Mouse (Mus musculus) midbrain, postnatal 0 days (tissue): ENCODE data around the gene 2310061I04Rik. TPM values are rescaled to one million over a fixed set of nuclear protein-coding genes. Genes with fewer than 3 reads are reported as not detected.
A peak's percentile ranks its signal among the peaks of the same experiment; 100 is the strongest.

ENCODE experiments used
- ATAC-seq: fragments of 200-750 bp; cut with Nextera tagmentation; 2 replicates; pipeline ENCODE4 v1.8.0; 2017; ENCODE audit warnings: moderate number of reproducible peaks, mild to moderate bottlenecking, moderate TSS enrichment, moderate library complexity; ENCODE audit not compliant: low FRiP score
- DNase-seq: peaks from one replicate; pipeline ENCODE4 v3.0.0-alpha.2; 2015; ENCODE audit warnings: low spot score
- H3K27ac ChIP-seq: fragments of 300-500 bp; sonication (generic); 2 replicates; pipeline ENCODE4 v1.5.1; 2014; ENCODE audit warnings: low read depth, mild to moderate bottlenecking, low read length, mixed read lengths
- H3K27me3 ChIP-seq: fragments of 300-500 bp; sonication (generic); 2 replicates; pipeline ENCODE4 v1.6.1; 2014; ENCODE audit warnings: low read length, control low read depth, mixed read lengths; ENCODE audit not compliant: insufficient read depth
- H3K36me3 ChIP-seq: fragments of 300-500 bp; sonication (generic); 2 replicates; pipeline ENCODE4 v1.6.1; 2014; ENCODE audit warnings: low read length, control low read depth, mixed read lengths; ENCODE audit not compliant: insufficient read depth
- H3K4me1 ChIP-seq: fragments of 300-500 bp; sonication (generic); 2 replicates; pipeline ENCODE4 v1.6.1; 2014; ENCODE audit warnings: mild to moderate bottlenecking, control low read depth, antibody characterized with exemption, low read length, mixed read lengths; ENCODE audit not compliant: insufficient read depth
- H3K4me2 ChIP-seq: fragments of 300-500 bp; sonication (generic); 2 replicates; pipeline ENCODE4 v1.6.1; 2014; ENCODE audit warnings: low read depth, mild to moderate bottlenecking, low read length, mixed read lengths; ENCODE audit not compliant: poor library complexity, severe bottlenecking
- H3K4me3 ChIP-seq: fragments of 300-500 bp; sonication (generic); 2 replicates; pipeline ENCODE4 v1.5.1; 2014; ENCODE audit warnings: low read depth, mild to moderate bottlenecking, low read length, moderate library complexity
- H3K9ac ChIP-seq: fragments of 300-500 bp; sonication (generic); replicated peaks from 2 replicates; pipeline ENCODE4 v1.6.1; 2014; ENCODE audit warnings: mild to moderate bottlenecking, low read length, moderate library complexity, mixed read lengths; ENCODE audit not compliant: poor library complexity, severe bottlenecking
- H3K9me3 ChIP-seq: fragments of 300-500 bp; sonication (generic); 2 replicates; pipeline ENCODE4 v1.6.1; 2016; ENCODE audit warnings: low read length, control low read depth
- CTCF ChIP-seq: IDR thresholded peaks from 2 replicates; pipeline ENCODE4 v1.5.1; 2016; ENCODE audit warnings: antibody characterized with exemption, mild to moderate bottlenecking
- WGBS: fragments of 180-500 bp; shearing (Covaris S2); extraction: QIAGEN DNeasy Blood & Tissue Kit; methylation state at CpG from one replicate; pipeline ENCODE4 v1.1.7; 2014; 5-methylcytosine and 5-hydroxymethylcytosine counted together
- microRNA counts: library from miRNA; unstranded; fragments of <30 nt; microRNA quantifications from one replicate; lab custom pipeline; 2015
- microRNA-seq: library from miRNA; unstranded; fragments of <30 nt; microRNA quantifications from one replicate; pipeline ENCODE4, GENCODE M21; 2016; ENCODE audit warnings: borderline number of aligned reads
- polyA plus RNA-seq: library from polyadenylated mRNA; unstranded; fragments of >200 nt; fragmentation: Nextera tagmentation; extraction: Ambion mirVana; gene quantifications from 2 replicates; pipeline ENCODE4 v1.2.1, GENCODE M21; 2015
- total RNA-seq: library from RNA; depleted of rRNA; stranded (reverse); fragments of >200 nt; gene quantifications from 2 replicates; pipeline ENCODE4 v1.2.3, GENCODE M21; 2014; rRNA removed

2310061I04Rik gene
- total and polyA plus RNA-seq, 2 experiments from 2014 or later: 47.7 to 88.3 TPM

DNA sequence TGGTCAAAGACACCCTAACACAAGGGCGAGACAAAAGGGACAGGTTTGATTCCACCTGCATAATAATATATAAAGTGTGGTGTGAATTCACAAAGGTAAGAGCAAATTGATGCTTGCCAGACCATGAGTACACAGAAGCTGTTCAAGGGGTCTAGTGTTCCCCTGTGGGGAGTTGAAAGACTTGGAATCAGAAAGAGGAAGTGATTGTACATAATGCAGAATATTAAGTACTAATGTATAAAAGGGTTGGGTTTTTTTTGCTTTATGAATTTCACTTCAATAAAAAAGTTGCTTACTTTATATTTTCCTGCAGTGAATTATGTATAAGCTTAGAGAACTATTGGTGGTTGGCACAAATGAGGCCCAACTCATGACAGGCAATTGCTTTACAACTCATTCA, 37.9 kb downstream of the 2310061I04Rik start:
- peaks cover 11% of the 10 kb centered on the region; the same call in 1 of the 2 replicates for H3K36me3 ChIP-seq
- no peak overlapping the region for H3K4me3 ChIP-seq
- no peaks in the 10 kb centered on the region for H3K27me3 ChIP-seq
- ATAC-seq (no peak), DNase-seq (no peak)
- no peak overlapping the region for H3K9ac ChIP-seq
- TF ChIP-seq CTCF: no peak
- no peaks in the 10 kb centered on the region for H3K9me3 ChIP-seq
- WGBS: 96% methylated on average over 1 of the region's 1 CpGs
- no peaks in the 10 kb centered on the region for H3K4me1 ChIP-seq
- H3K4me2 ChIP-seq: no peak overlapping the region
- H3K27ac ChIP-seq: no peak overlapping the region

DNA sequence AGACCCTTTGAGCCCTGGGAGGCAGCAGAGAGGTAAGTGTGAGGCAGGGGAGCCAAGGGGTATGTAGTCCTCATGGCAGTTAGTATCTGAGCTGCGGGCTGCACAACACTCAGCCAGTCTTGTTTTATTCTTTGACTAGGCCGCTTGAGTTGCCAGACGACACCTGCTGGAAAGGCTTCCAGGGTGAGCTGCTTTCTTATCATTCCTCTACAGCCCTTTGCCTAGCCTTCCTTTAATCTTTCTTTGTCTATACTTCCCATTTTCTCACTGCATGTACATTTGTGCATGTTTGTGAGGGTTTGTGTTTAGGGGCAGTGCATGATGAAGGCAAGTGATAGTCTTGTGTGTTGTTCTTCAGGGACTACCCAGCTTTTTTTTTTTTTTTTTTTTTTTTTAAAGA, 46.3 kb downstream of the 2310061I04Rik start:
- H3K4me1 ChIP-seq: no peaks in the 10 kb centered on the region
- DNase-seq (no peak), ATAC-seq (no peak)
- no peak overlapping the region for H3K27ac ChIP-seq
- peaks cover 68% of the 10 kb centered on the region for H3K36me3 ChIP-seq
- H3K9ac ChIP-seq: no peak overlapping the region
- no peak overlapping the region for H3K4me2 ChIP-seq
- no peaks in the 10 kb centered on the region for H3K27me3 ChIP-seq
- H3K4me3 ChIP-seq: no peak overlapping the region
- WGBS: 87% methylated on average over 3 of the region's 3 CpGs
- H3K9me3 ChIP-seq: no peaks in the 10 kb centered on the region
- TF ChIP-seq CTCF: no peak

DNA sequence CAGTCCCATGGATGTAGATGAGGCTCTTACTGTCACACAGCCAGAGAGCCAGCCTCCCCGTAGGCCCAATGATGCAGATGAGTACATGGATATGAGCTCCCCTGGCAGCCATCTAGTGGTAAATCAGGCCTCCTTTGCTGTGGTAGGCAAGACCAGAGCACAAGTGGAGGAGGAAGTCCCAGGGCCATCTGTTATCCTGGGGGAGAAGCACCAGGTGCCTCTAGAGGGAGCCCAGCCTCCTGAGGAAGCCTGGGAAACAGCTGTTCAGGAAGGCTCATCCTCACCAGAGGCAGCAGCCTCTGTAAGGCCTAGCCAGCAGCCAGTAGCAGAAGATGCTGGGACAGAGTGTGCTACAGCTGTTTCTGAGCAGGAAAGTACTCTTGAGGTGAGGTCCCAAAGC, 49.1 kb downstream of the 2310061I04Rik start:
- Histone ChIP-seq H3K9ac (no peak overlapping the region), H3K4me2 (no peak overlapping the region), H3K27ac (no peak overlapping the region), H3K27me3 (no peaks in the 10 kb centered on the region), H3K4me3 (no peak overlapping the region), H3K4me1 (no peaks in the 10 kb centered on the region), H3K36me3 (peaks cover 59% of the 10 kb centered on the region), H3K9me3 (no peaks in the 10 kb centered on the region)
- ATAC-seq (no peak), DNase-seq (no peak)
- 61% methylated on average over 1 of the region's 1 CpGs for WGBS
- peak; percentile 35 for TF ChIP-seq CTCF

DNA sequence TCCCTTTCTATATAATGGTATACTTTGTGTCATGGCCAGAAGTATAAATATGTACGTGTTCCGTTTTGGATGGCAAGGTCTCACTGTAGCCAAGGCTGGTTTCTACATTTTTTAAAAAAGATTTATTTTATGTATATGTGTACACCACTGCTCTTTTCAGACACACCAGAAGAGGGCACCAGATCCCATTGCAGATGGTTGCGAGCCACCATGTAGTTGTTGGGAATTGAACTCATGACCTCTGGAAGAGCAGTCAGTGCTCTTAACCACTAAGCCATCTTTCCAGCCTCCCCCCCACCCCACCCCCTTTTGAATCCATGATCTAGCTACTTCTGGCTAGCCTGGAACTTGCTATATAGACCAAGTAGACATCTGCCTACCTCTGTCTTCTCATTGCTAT, 53.7 kb downstream of the 2310061I04Rik start:
- WGBS: 98% methylated on average over 3 of the region's 3 CpGs
- H3K27me3 ChIP-seq: no peaks in the 10 kb centered on the region
- no peak overlapping the region for H3K9ac ChIP-seq
- peak; percentile 51 for TF ChIP-seq CTCF
- no peak overlapping the region for H3K4me3 ChIP-seq
- DNase-seq (no peak), ATAC-seq (no peak)
- H3K4me1 ChIP-seq: no peaks in the 10 kb centered on the region
- no peak overlapping the region for H3K4me2 ChIP-seq
- H3K9me3 ChIP-seq: no peaks in the 10 kb centered on the region
- peaks cover 26% of the 10 kb centered on the region for H3K36me3 ChIP-seq
- H3K27ac ChIP-seq: no peak overlapping the region

MicroRNA genes within 50 kb of the gene (microRNA counts, 519-probe panel; counts per million panel counts)
- 528 counts per million, percentile 58 among the panel's probes with 10 or more counts for microRNA mmu-miR-1894-3p (lab: Ali Mortazavi, UCI)
- microRNA mmu-miR-1894-5p (lab: Ali Mortazavi, UCI): 528 counts per million, percentile 58 among the panel's probes with 10 or more counts

Small RNAs within 50 kb of the gene (microRNA-seq; reads per million reads assigned to microRNA genes)
- gene Gm28033: not detected
- gene Mir1894: not detected

Other genes with a start within 250 kb of the 2310061I04Rik start
- 43.0 and 49.2 TPM in 2 replicates for gene Vars2, start 229.8 kb downstream of the 2310061I04Rik start, total RNA-seq
- 13.8 and 15.9 TPM in 2 replicates for gene Vars2, start 229.8 kb downstream of the 2310061I04Rik start, polyA plus RNA-seq
- gene Gtf2h4, start 223.7 kb downstream of the 2310061I04Rik start, total RNA-seq: 20.6 and 27.7 TPM in 2 replicates
- gene Gtf2h4, start 223.7 kb downstream of the 2310061I04Rik start, polyA plus RNA-seq: 17.8 and 18.4 TPM in 2 replicates
- gene Ddr1, start 192.8 kb downstream of the 2310061I04Rik start, total RNA-seq: 82.8 and 100 TPM in 2 replicates
- gene Ddr1, start 192.8 kb downstream of the 2310061I04Rik start, polyA plus RNA-seq: 48.5 and 49.3 TPM in 2 replicates
- gene Ier3, start 75.7 kb downstream of the 2310061I04Rik start, total RNA-seq: 10.9 and 13.5 TPM in 2 replicates
- gene Ier3, start 75.7 kb downstream of the 2310061I04Rik start, polyA plus RNA-seq: 12.2 and 16.0 TPM in 2 replicates
- gene Flot1, start 74.2 kb downstream of the 2310061I04Rik start, total RNA-seq: 112 and 122 TPM in 2 replicates
- gene Flot1, start 74.2 kb downstream of the 2310061I04Rik start, polyA plus RNA-seq: 124 and 140 TPM in 2 replicates
- 3,416 and 3,526 TPM in 2 replicates for gene Tubb5, start 59.1 kb downstream of the 2310061I04Rik start, total RNA-seq
- gene Tubb5, start 59.1 kb downstream of the 2310061I04Rik start, polyA plus RNA-seq: 1,872 and 1,886 TPM in 2 replicates
- 22.4 and 22.6 TPM in 2 replicates for gene Mdc1, start 55.9 kb downstream of the 2310061I04Rik start, total RNA-seq
- 3.7 and 4.7 TPM in 2 replicates for gene Mdc1, start 55.9 kb downstream of the 2310061I04Rik start, polyA plus RNA-seq
- 7.6 and 12.1 TPM in 2 replicates for gene Nrm, start 36.1 kb downstream of the 2310061I04Rik start, total RNA-seq
- gene Nrm, start 36.1 kb downstream of the 2310061I04Rik start, polyA plus RNA-seq: 11.0 and 11.8 TPM in 2 replicates
- 16.2 and 33.0 TPM in 2 replicates for gene Ppp1r18, start 31.8 kb downstream of the 2310061I04Rik start, total RNA-seq
- gene Ppp1r18, start 31.8 kb downstream of the 2310061I04Rik start, polyA plus RNA-seq: 14.1 and 14.4 TPM in 2 replicates
- gene Dhx16, start 17.6 kb downstream of the 2310061I04Rik start, total RNA-seq: 26.7 and 27.7 TPM in 2 replicates
- 23.6 and 25.1 TPM in 2 replicates for gene Dhx16, start 17.6 kb downstream of the 2310061I04Rik start, polyA plus RNA-seq
- 199 and 216 TPM in 2 replicates for gene Atat1, start 12.6 kb upstream of the 2310061I04Rik start, total RNA-seq
- gene Atat1, start 12.6 kb upstream of the 2310061I04Rik start, polyA plus RNA-seq: 326 and 332 TPM in 2 replicates
- gene Mrps18b, start 19.0 kb upstream of the 2310061I04Rik start, total RNA-seq: 37.2 and 46.6 TPM in 2 replicates
- gene Mrps18b, start 19.0 kb upstream of the 2310061I04Rik start, polyA plus RNA-seq: 55.7 and 57.4 TPM in 2 replicates
- gene Ppp1r10, start 19.0 kb upstream of the 2310061I04Rik start, total RNA-seq: 39.3 and 52.8 TPM in 2 replicates
- gene Ppp1r10, start 19.0 kb upstream of the 2310061I04Rik start, polyA plus RNA-seq: 23.0 and 24.8 TPM in 2 replicates
- 61.8 and 67.0 TPM in 2 replicates for gene Abcf1, start 72.3 kb upstream of the 2310061I04Rik start, total RNA-seq
- 89.0 and 100 TPM in 2 replicates for gene Abcf1, start 72.3 kb upstream of the 2310061I04Rik start, polyA plus RNA-seq
- gene Gnl1, start 82.4 kb upstream of the 2310061I04Rik start, total RNA-seq: 94.9 and 117 TPM in 2 replicates
- 80.8 and 82.8 TPM in 2 replicates for gene Gnl1, start 82.4 kb upstream of the 2310061I04Rik start, polyA plus RNA-seq
- 43.9 and 57.8 TPM in 2 replicates for gene Prr3, start 82.8 kb upstream of the 2310061I04Rik start, total RNA-seq
- 97.0 and 100 TPM in 2 replicates for gene Prr3, start 82.8 kb upstream of the 2310061I04Rik start, polyA plus RNA-seq
- gene H2-T24, start 123.1 kb upstream of the 2310061I04Rik start, total RNA-seq: 0.16 and 1.7 TPM in 2 replicates
- 5.3 and 7.2 TPM in 2 replicates for gene H2-T24, start 123.1 kb upstream of the 2310061I04Rik start, polyA plus RNA-seq
- 6.1 and 9.2 TPM in 2 replicates for gene H2-T23, start 135.4 kb upstream of the 2310061I04Rik start, total RNA-seq
- 6.4 and 7.3 TPM in 2 replicates for gene H2-T23, start 135.4 kb upstream of the 2310061I04Rik start, polyA plus RNA-seq
- gene H2-T22, start 145.3 kb upstream of the 2310061I04Rik start, total RNA-seq: 11.5 and 11.8 TPM in 2 replicates
- gene H2-T22, start 145.3 kb upstream of the 2310061I04Rik start, polyA plus RNA-seq: 7.1 and 8.3 TPM in 2 replicates
- gene Gm6034, start 145.5 kb upstream of the 2310061I04Rik start, total RNA-seq: 0.16 TPM in 1 of 2 replicates, not detected in the other
- gene Gm6034, start 145.5 kb upstream of the 2310061I04Rik start, polyA plus RNA-seq: not detected in 2 replicates
- gene Gm11127, start 160.9 kb upstream of the 2310061I04Rik start, total RNA-seq: 0.19 TPM in 1 of 2 replicates, not detected in the other
- 0.12 TPM in 1 of 2 replicates, not detected in the other for gene Gm11127, start 160.9 kb upstream of the 2310061I04Rik start, polyA plus RNA-seq
- not detected in 2 replicates for gene Gm19684, start 224.2 kb upstream of the 2310061I04Rik start, total RNA-seq
- gene Gm19684, start 224.2 kb upstream of the 2310061I04Rik start, polyA plus RNA-seq: not detected in 2 replicates
- gene Gm7030, start 232.0 kb upstream of the 2310061I04Rik start, total RNA-seq: not detected in 2 replicates
- not detected in 2 replicates for gene Gm7030, start 232.0 kb upstream of the 2310061I04Rik start, polyA plus RNA-seq